Mouse (Mus musculus): Measurements from ENCODE around the gene Dffa. TPM values are rescaled to one million over a fixed set of nuclear protein-coding genes. Genes with fewer than 3 reads are reported as not detected.
"Not testable (repeated sequence)": the region's sequence is repeated elsewhere in the genome, so short reads cannot be mapped to it uniquely, and the experiment has no call there.

Gene Dffa
- polyA plus RNA-seq, 1 experiment from 2014 or later = 24.7 TPM

GRCm38 (mm10) chr4:149101456-149101855 is 2.5 kb upstream of the Dffa start:
- no peaks in the 10 kb centered on the region for H3K36me3 ChIP-seq (replicated peaks)
- no peaks in the 10 kb centered on the region for H3K27me3 ChIP-seq (replicated peaks)
- H3K4me3 ChIP-seq = no peak overlapping the region
- 90% methylated on average over 3 of the region's 3 CpGs for WGBS
- no peak overlapping the region for H3K9ac ChIP-seq
- H3K9me3 ChIP-seq = no peaks in the 10 kb centered on the region
- no peak for ATAC-seq (replicated peaks)
- H3K27ac ChIP-seq = no peak overlapping the region
- no peak overlapping the region for H3K4me2 ChIP-seq
- H3K4me1 ChIP-seq = peaks cover 22% of the 10 kb centered on the region

GRCm38 (mm10) chr4:149119978-149120562 is 16.1 kb downstream of the Dffa start:
- not testable (repeated sequence) for H3K4me1 ChIP-seq; H3K27me3 ChIP-seq (replicated peaks); H3K4me3 ChIP-seq; H3K4me2 ChIP-seq; H3K9ac ChIP-seq; H3K27ac ChIP-seq; ATAC-seq (replicated peaks); H3K9me3 ChIP-seq
- peaks cover 18% of the 10 kb centered on the region; the same call in 1 of the 2 replicates for H3K36me3 ChIP-seq (replicated peaks)
- WGBS = 81% methylated on average over 12 of the region's 12 CpGs

DNA sequence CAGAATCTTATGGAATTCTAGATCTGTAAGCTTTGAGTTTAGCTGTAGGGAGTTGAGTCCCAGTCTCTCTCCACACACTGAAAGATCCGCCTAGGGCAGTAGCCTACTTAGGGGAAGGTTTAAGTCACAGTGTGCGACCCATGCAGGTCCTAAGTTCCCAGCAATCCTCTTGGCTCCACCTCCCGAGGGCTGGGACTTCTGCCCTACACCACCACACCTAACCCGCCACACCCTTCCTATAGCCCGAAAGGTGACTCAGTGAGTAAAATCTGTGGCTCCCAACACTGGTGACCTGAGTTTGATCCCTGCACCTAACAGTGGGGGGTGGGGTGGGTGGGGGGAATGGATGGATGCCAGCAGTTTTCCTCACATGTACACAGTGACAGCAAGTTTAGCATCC is 19.5 kb downstream of the Dffa start:
- Histone ChIP-seq H3K9ac (no peak overlapping the region), H3K27me3 (replicated peaks) (no peaks in the 10 kb centered on the region), H3K4me1 (no peaks in the 10 kb centered on the region), H3K4me3 (no peak overlapping the region), H3K9me3 (no peaks in the 10 kb centered on the region), H3K36me3 (replicated peaks) (0 out of 2 replicates have a peak, but pooled peaks cover 10% of the 10 kb centered on the region), H3K4me2 (no peak overlapping the region), H3K27ac (no peak overlapping the region)
- WGBS = 66% methylated on average over 5 of the region's 5 CpGs
- ATAC-seq (replicated peaks) = no peak

GRCm38 (mm10) chr4:149125341-149126114 is 21.6 kb downstream of the Dffa start:
- no peaks in the 10 kb centered on the region for H3K27me3 ChIP-seq (replicated peaks)
- no peak for ATAC-seq (replicated peaks)

DNA sequence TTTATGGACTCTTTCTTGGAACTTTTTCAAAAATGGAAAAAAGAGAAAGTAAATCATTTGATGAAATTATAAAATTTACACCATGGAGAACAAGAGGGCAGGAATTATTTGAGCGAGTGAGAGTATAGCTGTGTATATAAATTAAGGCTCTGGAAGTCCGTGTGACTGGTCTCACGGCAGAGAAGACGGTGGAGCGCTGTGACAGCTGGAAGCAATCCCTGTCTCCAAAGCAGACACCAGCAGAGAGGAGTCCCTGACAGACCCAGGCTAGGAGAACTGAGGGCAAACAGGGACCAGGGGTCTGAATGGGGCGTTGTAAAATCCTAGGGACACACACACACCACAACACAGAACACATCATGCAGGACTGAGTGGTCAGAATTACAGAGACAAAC is 22.2 kb downstream of the Dffa start:
- H3K4me1 ChIP-seq = no peaks in the 10 kb centered on the region
- H3K9ac ChIP-seq = no peak overlapping the region
- H3K36me3 ChIP-seq (replicated peaks) = 0 out of 2 replicates have a peak, but pooled peaks cover 7% of the 10 kb centered on the region
- H3K4me3 ChIP-seq = no peak overlapping the region
- no peak for ATAC-seq (replicated peaks)
- H3K27ac ChIP-seq = no peak overlapping the region
- no peaks in the 10 kb centered on the region for H3K9me3 ChIP-seq
- 87% methylated on average over 6 of the region's 6 CpGs for WGBS
- no peaks in the 10 kb centered on the region for H3K27me3 ChIP-seq (replicated peaks)
- no peak overlapping the region for H3K4me2 ChIP-seq

More at GRCm38 (mm10) chr4:149125341-149126114, 21.6 kb downstream of the Dffa start:
- 47% methylated on average over 11 of the region's 11 CpGs for WGBS
- no peak overlapping the region for H3K4me3 ChIP-seq
- no peak overlapping the region for H3K4me2 ChIP-seq
- H3K9me3 ChIP-seq = no peaks in the 10 kb centered on the region
- no peak overlapping the region for H3K9ac ChIP-seq
- H3K27ac ChIP-seq = no peak overlapping the region
- 0 out of 2 replicates have a peak, but pooled peaks cover 7% of the 10 kb centered on the region for H3K36me3 ChIP-seq (replicated peaks)
- no peaks in the 10 kb centered on the region for H3K4me1 ChIP-seq

DNA sequence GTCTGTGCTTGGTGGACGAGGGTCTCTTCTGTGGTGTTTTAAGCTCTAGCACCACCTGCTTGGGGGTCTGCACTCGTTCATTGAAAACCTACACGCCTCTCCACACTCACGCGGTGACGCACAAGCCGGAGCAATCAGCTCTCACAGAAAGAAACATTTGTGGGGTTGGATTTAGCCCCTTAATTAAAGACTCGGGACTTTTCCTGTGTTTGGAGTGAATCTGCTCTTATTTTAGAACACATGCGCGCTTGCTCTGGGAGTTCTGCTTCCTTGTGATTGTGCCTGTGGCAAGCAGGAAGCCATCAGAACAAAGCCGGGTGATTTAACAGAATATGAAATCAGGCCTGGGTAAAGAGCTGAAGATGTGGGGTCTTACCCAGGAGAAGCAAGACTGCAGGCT is 22.7 kb downstream of the Dffa start, which contains the start of gene Cort:
Gene Cort (minus strand): TSS at position 101 of the 400 bp plus-strand sequence.
- Histone ChIP-seq H3K27ac (no peak within 1 kb of the TSS), H3K9me3 (no peaks in the 10 kb centered on the region), H3K4me2 (no peak within 1 kb of the TSS), H3K27me3 (replicated peaks) (no peaks in the 10 kb centered on the region), H3K9ac (no peak within 1 kb of the TSS), H3K4me1 (no peaks in the 10 kb centered on the region), H3K4me3 (no peak within 1 kb of the TSS), H3K36me3 (replicated peaks) (0 out of 2 replicates have a peak, but pooled peaks cover 6% of the 10 kb centered on the region)
- no peak for ATAC-seq (replicated peaks)
- 83% methylated on average over 11 of the region's 11 CpGs for WGBS

DNA sequence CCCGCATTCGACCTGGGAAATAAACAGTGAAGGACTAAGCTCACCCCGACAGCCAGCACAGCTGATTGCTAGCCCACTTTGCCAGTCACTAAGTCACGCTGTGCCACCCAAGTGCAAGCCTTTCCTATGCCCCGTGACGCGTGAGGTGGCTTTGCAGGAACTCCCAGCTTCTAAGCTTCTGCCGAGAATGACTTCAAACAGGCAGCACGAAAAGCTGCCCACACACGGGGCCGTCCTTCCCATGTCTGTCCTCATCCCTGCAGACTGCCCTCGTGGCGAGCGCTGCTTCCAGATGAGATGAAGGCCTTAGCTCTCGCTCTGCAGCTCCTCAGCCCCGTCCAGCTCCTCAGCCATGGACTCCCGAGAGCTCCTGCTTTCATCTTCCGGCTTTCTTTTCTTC is 24.5 kb downstream of the Dffa start:
- no peak overlapping the region for H3K9ac ChIP-seq
- no peak for ATAC-seq (replicated peaks)
- no peaks in the 10 kb centered on the region for H3K36me3 ChIP-seq (replicated peaks)
- H3K27ac ChIP-seq = no peak overlapping the region
- 80% methylated on average over 18 of the region's 18 CpGs for WGBS
- H3K9me3 ChIP-seq = no peaks in the 10 kb centered on the region
- no peak overlapping the region for H3K4me2 ChIP-seq
- H3K4me3 ChIP-seq = no peak overlapping the region
- no peaks in the 10 kb centered on the region for H3K27me3 ChIP-seq (replicated peaks)
- H3K4me1 ChIP-seq = no peaks in the 10 kb centered on the region

- Histone ChIP-seq H3K4me2 (no peak overlapping the region), H3K9ac (no peak overlapping the region)
- WGBS = 93% methylated on average over 23 of the region's 23 CpGs
Observed at GRCm38 (mm10) chr4:149131021-149131752, 27.2 kb downstream of the Dffa start.

GRCm38 (mm10) chr4:149131789-149132565 is 28.0 kb downstream of the Dffa start:
- H3K9ac ChIP-seq = no peak overlapping the region
- no peak for ATAC-seq (replicated peaks)
- H3K4me2 ChIP-seq = no peak overlapping the region
- no peak overlapping the region for H3K4me3 ChIP-seq
- H3K27me3 ChIP-seq (replicated peaks) = no peaks in the 10 kb centered on the region
- H3K4me1 ChIP-seq = peaks cover 8% of the 10 kb centered on the region
- WGBS = 88% methylated on average over 21 of the region's 21 CpGs
- no peaks in the 10 kb centered on the region for H3K36me3 ChIP-seq (replicated peaks)
- H3K9me3 ChIP-seq = no peaks in the 10 kb centered on the region
- H3K27ac ChIP-seq = no peak overlapping the region

More at GRCm38 (mm10) chr4:149131021-149131752, 27.2 kb downstream of the Dffa start:
- no peaks in the 10 kb centered on the region for H3K27me3 ChIP-seq (replicated peaks)
- H3K27ac ChIP-seq = no peak overlapping the region
- no peak for ATAC-seq (replicated peaks)
- no peak overlapping the region for H3K4me3 ChIP-seq
- H3K4me1 ChIP-seq = peaks cover under 1% of the 10 kb centered on the region; the same call in 1 of the 2 replicates
- H3K9me3 ChIP-seq = no peaks in the 10 kb centered on the region
- H3K36me3 ChIP-seq (replicated peaks) = no peaks in the 10 kb centered on the region

DNA sequence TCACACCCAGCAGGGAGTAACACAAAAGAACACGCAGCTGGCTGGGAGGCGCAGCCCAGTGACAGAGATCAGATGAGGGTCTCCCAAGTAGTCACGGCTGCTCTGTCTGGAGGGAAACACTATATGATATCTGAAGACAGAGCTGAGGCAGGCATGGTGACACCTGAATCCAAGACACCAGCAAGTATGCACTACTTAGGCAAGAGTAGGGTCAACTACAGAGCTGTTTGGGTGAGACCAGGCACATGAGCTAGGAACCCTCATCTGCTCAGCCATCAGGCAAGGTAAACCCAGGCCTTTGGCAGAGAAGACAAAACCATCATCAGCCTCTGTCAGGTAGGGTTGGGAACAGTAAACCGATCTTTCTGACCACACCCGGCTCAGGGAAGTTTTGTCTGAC is 29.4 kb downstream of the Dffa start:
- peaks cover 9% of the 10 kb centered on the region for H3K4me1 ChIP-seq
- H3K27ac ChIP-seq = no peak overlapping the region
- no peaks in the 10 kb centered on the region for H3K9me3 ChIP-seq
- 78% methylated on average over 5 of the region's 5 CpGs for WGBS
- no peak overlapping the region for H3K9ac ChIP-seq
- no peaks in the 10 kb centered on the region for H3K36me3 ChIP-seq (replicated peaks)
- no peaks in the 10 kb centered on the region for H3K27me3 ChIP-seq (replicated peaks)
- no peak overlapping the region for H3K4me3 ChIP-seq
- ATAC-seq (replicated peaks) = no peak
- no peak overlapping the region for H3K4me2 ChIP-seq

DNA sequence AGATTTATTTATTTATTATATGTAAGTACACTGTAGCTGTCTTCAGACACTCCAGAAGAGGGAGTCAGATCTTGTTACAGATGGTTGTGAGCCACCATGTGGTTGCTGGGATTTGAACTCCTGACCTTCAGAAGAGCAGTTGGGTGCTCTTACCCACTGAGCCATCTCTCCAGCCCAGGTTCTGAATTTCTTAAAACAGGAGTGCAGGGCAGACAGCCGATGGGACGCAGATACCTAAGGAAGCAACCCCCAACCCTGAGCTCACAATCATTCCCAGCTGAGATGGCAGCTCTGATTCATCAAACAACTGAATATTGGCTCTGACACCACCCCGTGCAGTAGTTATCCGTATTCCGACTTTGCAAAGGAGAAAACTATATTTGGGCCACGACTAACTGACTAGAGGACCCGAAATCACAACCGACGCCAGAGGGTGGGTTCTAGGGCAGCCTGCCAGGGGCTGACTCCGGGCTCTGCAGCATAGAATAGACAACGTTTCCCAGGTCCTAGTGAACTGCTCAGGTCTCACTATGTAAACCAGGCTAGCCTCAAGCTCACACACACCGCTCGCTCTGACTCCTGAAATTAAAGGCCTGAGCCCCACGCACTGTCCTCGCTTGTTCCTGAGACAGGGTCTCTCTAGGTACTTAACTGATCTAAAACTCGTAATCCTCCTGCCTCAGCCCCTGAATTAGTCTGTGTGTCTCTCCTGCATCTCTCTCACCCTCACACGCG is 32.3 kb downstream of the Dffa start:
- 68% methylated on average over 18 of the region's 18 CpGs for WGBS
- Histone ChIP-seq H3K9ac (peak overlapping the region; percentile 61), H3K9me3 (no peaks in the 10 kb centered on the region), H3K36me3 (replicated peaks) (no peaks in the 10 kb centered on the region), H3K27ac (no peak overlapping the region; the same call in 1 of the 2 replicates), H3K4me1 (peaks cover 9% of the 10 kb centered on the region), H3K4me2 (peak overlapping the region; percentile 60), H3K27me3 (replicated peaks) (no peaks in the 10 kb centered on the region), H3K4me3 (peak overlapping the region; percentile 60)
- ATAC-seq (replicated peaks) = 0 out of 2 replicates have a peak, but pooled peaks have one; percentile 8

Measured in midbrain, embryonic 15.5 days (tissue).